Mouse (Mus musculus) ES-Bruce4 (cell line): ENCODE data around the gene Atxn1. TPM values are rescaled to one million over a fixed set of nuclear protein-coding genes. Genes with fewer than 3 reads are reported as not detected.

Experiments
- H3K27ac ChIP-seq: 2 replicates; pipeline ENCODE4 v1.5.1; 2012; ENCODE audit warnings: low read length, inconsistent platforms; ENCODE audit not compliant: insufficient read depth
- H3K27me3 ChIP-seq: 2 replicates; pipeline ENCODE4 v1.6.1; 2012; ENCODE audit warnings: mild to moderate bottlenecking, low read length, inconsistent platforms; ENCODE audit not compliant: control insufficient read depth, poor library complexity, insufficient read depth, severe bottlenecking
- H3K36me3 ChIP-seq: 2 replicates; pipeline ENCODE4 v1.6.1; 2012; ENCODE audit warnings: inconsistent platforms, mild to moderate bottlenecking, low read length, moderate library complexity; ENCODE audit not compliant: control insufficient read depth, poor library complexity, insufficient read depth, severe bottlenecking
- H3K4me1 ChIP-seq: one replicate; pipeline ENCODE4 v1.8.1; 2011; ENCODE audit warnings: low read length; ENCODE audit not compliant: control insufficient read depth, insufficient read depth
- H3K4me3 ChIP-seq: 2 replicates; pipeline ENCODE4 v1.5.1; 2011; ENCODE audit warnings: low read depth, mild to moderate bottlenecking, low read length
- H3K9ac ChIP-seq: 2 replicates; pipeline ENCODE4 v1.6.1; 2012; ENCODE audit warnings: low read depth, mild to moderate bottlenecking, inconsistent platforms; ENCODE audit not compliant: poor library complexity, severe bottlenecking
- H3K9me3 ChIP-seq: replicated peaks from 2 replicates; pipeline ENCODE4 v1.6.1; 2012; ENCODE audit warnings: mild to moderate bottlenecking, low read length, inconsistent platforms; ENCODE audit not compliant: control insufficient read depth, poor library complexity, insufficient read depth, severe bottlenecking
- CTCF ChIP-seq: IDR thresholded peaks from one replicate; pipeline ENCODE4 v1.8.1; 2011; ENCODE audit warnings: low read depth, low read length
- EP300 ChIP-seq: IDR thresholded peaks from 2 replicates; pipeline ENCODE4 v1.6.1; 2011; ENCODE audit warnings: low read depth, low read length; ENCODE audit not compliant: insufficient read depth
- POLR2A ChIP-seq: IDR thresholded peaks from one replicate; pipeline ENCODE4 v1.8.1; 2011; ENCODE audit warnings: low read length; ENCODE audit not compliant: insufficient read depth
- polyA plus RNA-seq: library from polyadenylated mRNA; stranded (reverse); fragments of >200 nt; gene quantifications from 2 replicates; pipeline ENCODE4 v1.2.4, GENCODE M21; 2011; ENCODE audit warnings: low read depth; ENCODE audit not compliant: missing spikeins, insufficient read depth, insufficient read length

Gene Atxn1
- polyA plus RNA-seq, 1 experiment = 10.1 TPM

GRCm38 (mm10) chr13:45745851-45746773 lies 218.7 kb downstream of the Atxn1 start:
- Histone ChIP-seq H3K9me3 (no peaks in the 10 kb centered on the region), H3K36me3 (no peaks in the 10 kb centered on the region), H3K9ac (no peak overlapping the region), H3K27ac (no peak overlapping the region), H3K27me3 (no peaks in the 10 kb centered on the region), H3K4me3 (no peak overlapping the region), H3K4me1 (no peaks in the 10 kb centered on the region)
- TF ChIP-seq EP300 = no peak

GRCm38 (mm10) chr13:45744803-45745432 lies 219.9 kb downstream of the Atxn1 start:
- no peaks in the 10 kb centered on the region for H3K27me3 ChIP-seq
- TF ChIP-seq POLR2A (no peak), EP300 (no peak), CTCF (no peak)

GRCm38 (mm10) chr13:45743848-45744247 lies 221.0 kb downstream of the Atxn1 start:
- Histone ChIP-seq H3K4me3 (no peak overlapping the region), H3K27ac (no peak overlapping the region), H3K4me1 (no peaks in the 10 kb centered on the region), H3K36me3 (no peaks in the 10 kb centered on the region), H3K9me3 (no peaks in the 10 kb centered on the region), H3K27me3 (no peaks in the 10 kb centered on the region), H3K9ac (no peak overlapping the region)
- TF ChIP-seq POLR2A = no peak
- TF ChIP-seq EP300 = no peak
- TF ChIP-seq CTCF = no peak

More at GRCm38 (mm10) chr13:45744803-45745432, 219.9 kb downstream of the Atxn1 start:
- Histone ChIP-seq H3K36me3 (no peaks in the 10 kb centered on the region), H3K4me3 (no peak overlapping the region), H3K4me1 (no peaks in the 10 kb centered on the region), H3K9me3 (no peaks in the 10 kb centered on the region), H3K9ac (no peak overlapping the region), H3K27ac (no peak overlapping the region)

GRCm38 (mm10) chr13:45740369-45740768 lies 224.4 kb downstream of the Atxn1 start:
- H3K9me3 ChIP-seq = no peaks in the 10 kb centered on the region
- no peaks in the 10 kb centered on the region for H3K27me3 ChIP-seq
- H3K36me3 ChIP-seq = no peaks in the 10 kb centered on the region
- H3K4me1 ChIP-seq = no peaks in the 10 kb centered on the region
- no peak overlapping the region for H3K9ac ChIP-seq
- H3K27ac ChIP-seq = no peak overlapping the region
- no peak overlapping the region for H3K4me3 ChIP-seq
- TF ChIP-seq EP300 = no peak
- no peak for TF ChIP-seq POLR2A
- TF ChIP-seq CTCF = no peak

GRCm38 (mm10) chr13:45736241-45736640 lies 228.6 kb downstream of the Atxn1 start:
- H3K9ac ChIP-seq = no peak overlapping the region
- no peaks in the 10 kb centered on the region for H3K36me3 ChIP-seq
- no peaks in the 10 kb centered on the region for H3K27me3 ChIP-seq
- no peaks in the 10 kb centered on the region for H3K9me3 ChIP-seq
- H3K4me3 ChIP-seq = no peak overlapping the region
- TF ChIP-seq CTCF = no peak
- no peak for TF ChIP-seq POLR2A
- TF ChIP-seq EP300 = no peak
- H3K27ac ChIP-seq = no peak overlapping the region
- H3K4me1 ChIP-seq = no peaks in the 10 kb centered on the region

- H3K9ac ChIP-seq = no peak overlapping the region
- TF ChIP-seq EP300 (no peak), POLR2A (no peak), CTCF (no peak)
- no peaks in the 10 kb centered on the region for H3K36me3 ChIP-seq
- no peaks in the 10 kb centered on the region for H3K27me3 ChIP-seq
- H3K9me3 ChIP-seq = no peaks in the 10 kb centered on the region
- no peaks in the 10 kb centered on the region for H3K4me1 ChIP-seq
- H3K27ac ChIP-seq = no peak overlapping the region
- no peak overlapping the region for H3K4me3 ChIP-seq
Measured at GRCm38 (mm10) chr13:45735802-45736201, 229.0 kb downstream of the Atxn1 start.
